Mouse (Mus musculus) myocyte (in vitro differentiated cells): ENCODE data around the gene Sytl3. TPM values are rescaled to one million over a fixed set of nuclear protein-coding genes. Genes with fewer than 3 reads are reported as not detected.

ENCODE experiments used
- H3K27me3 ChIP-seq: one replicate; pipeline ENCODE4 v1.6.1; 2011; ENCODE audit not compliant: control insufficient read depth, insufficient read depth, insufficient read length
- H3K36me3 ChIP-seq: one replicate; pipeline ENCODE4 v1.6.1; 2011; ENCODE audit not compliant: control insufficient read depth, insufficient read depth
- H3K4me2 ChIP-seq: one replicate; pipeline ENCODE4 v1.6.1; 2011; ENCODE audit warnings: low read depth, control low read depth
- H3K4me3 ChIP-seq: one replicate; pipeline ENCODE4 v1.5.1; 2011; ENCODE audit warnings: mild to moderate bottlenecking, control low read depth, moderate library complexity
- H3K79me2 ChIP-seq: one replicate; pipeline ENCODE4 v1.6.1; 2011; ENCODE audit not compliant: control insufficient read depth, insufficient read depth
- H3ac ChIP-seq: one replicate; pipeline ENCODE4 v1.6.1; 2011; ENCODE audit not compliant: control insufficient read depth, insufficient read length
- CEBPB ChIP-seq: IDR thresholded peaks from 2 replicates; pipeline ENCODE4 v1.6.1; 2011; ENCODE audit warnings: mild to moderate bottlenecking, moderate library complexity; ENCODE audit not compliant: poor library complexity, insufficient read depth, severe bottlenecking
- E2F4 ChIP-seq: IDR thresholded peaks from one replicate; pipeline ENCODE4 v1.6.1; 2011; ENCODE audit warnings: mild to moderate bottlenecking, control low read depth, moderate library complexity; ENCODE audit not compliant: insufficient read depth
- MAX ChIP-seq: IDR thresholded peaks from one replicate; pipeline ENCODE4 v1.6.1; 2011; ENCODE audit warnings: low read depth, mild to moderate bottlenecking, control low read depth
- MYOD1 ChIP-seq, 3 experiments: IDR thresholded peaks; one replicate each; pipeline ENCODE4 v1.6.1; 2011; ENCODE audit warnings: control low read depth in 2 of 3, low read depth in 2 of 3, mild to moderate bottlenecking in 2 of 3, moderate library complexity in 1 of 3; ENCODE audit not compliant: insufficient read length in 2 of 3, control insufficient read depth in 1 of 3
- MYOG ChIP-seq, 3 experiments: IDR thresholded peaks; one replicate each; pipeline ENCODE4 v1.6.1; 2011; ENCODE audit warnings: control low read depth in 2 of 3, low read depth in 2 of 3, mild to moderate bottlenecking in 2 of 3; ENCODE audit not compliant: insufficient read length in 2 of 3, control insufficient read depth in 1 of 3, insufficient read depth in 1 of 3
- POLR2A ChIP-seq: IDR thresholded peaks from one replicate; pipeline ENCODE4 v1.6.1; 2011; ENCODE audit warnings: low read depth, mild to moderate bottlenecking, control low read depth, moderate library complexity; ENCODE audit not compliant: insufficient read length
- POLR2AphosphoS2 ChIP-seq: IDR thresholded peaks from one replicate; pipeline ENCODE4 v1.6.1; 2011; ENCODE audit warnings: low read depth, control low read depth; ENCODE audit not compliant: insufficient read length
- REST ChIP-seq: IDR thresholded peaks from one replicate; pipeline ENCODE4 v1.6.1; 2011; ENCODE audit warnings: mild to moderate bottlenecking, control low read depth, moderate library complexity; ENCODE audit not compliant: insufficient read depth, insufficient read length
- SRF ChIP-seq: IDR thresholded peaks from one replicate; pipeline ENCODE4 v1.6.1; 2011; ENCODE audit warnings: low read depth; ENCODE audit not compliant: control insufficient read depth, insufficient read length
- TCF12 ChIP-seq: IDR thresholded peaks from one replicate; pipeline ENCODE4 v1.6.1; 2011; ENCODE audit warnings: mild to moderate bottlenecking, control low read depth; ENCODE audit not compliant: poor library complexity, insufficient read depth, severe bottlenecking
- TCF3 ChIP-seq: IDR thresholded peaks from one replicate; pipeline ENCODE4 v1.6.1; 2011; ENCODE audit warnings: low read depth, control low read depth; ENCODE audit not compliant: insufficient read length
- USF1 ChIP-seq: IDR thresholded peaks from one replicate; pipeline ENCODE4 v1.6.1; 2011; ENCODE audit warnings: low read depth, mild to moderate bottlenecking, control low read depth, moderate library complexity
- polyA plus RNA-seq: library from polyadenylated mRNA; unstranded; fragments of >200 nt; fragmentation: generic; extraction: Trizol; gene quantifications from one replicate; pipeline ENCODE4 v1.2.1, GENCODE M21; 2012; ENCODE audit warnings: missing spikeins

Sytl3 gene
- polyA plus RNA-seq, 1 experiment, result not detected

DNA sequence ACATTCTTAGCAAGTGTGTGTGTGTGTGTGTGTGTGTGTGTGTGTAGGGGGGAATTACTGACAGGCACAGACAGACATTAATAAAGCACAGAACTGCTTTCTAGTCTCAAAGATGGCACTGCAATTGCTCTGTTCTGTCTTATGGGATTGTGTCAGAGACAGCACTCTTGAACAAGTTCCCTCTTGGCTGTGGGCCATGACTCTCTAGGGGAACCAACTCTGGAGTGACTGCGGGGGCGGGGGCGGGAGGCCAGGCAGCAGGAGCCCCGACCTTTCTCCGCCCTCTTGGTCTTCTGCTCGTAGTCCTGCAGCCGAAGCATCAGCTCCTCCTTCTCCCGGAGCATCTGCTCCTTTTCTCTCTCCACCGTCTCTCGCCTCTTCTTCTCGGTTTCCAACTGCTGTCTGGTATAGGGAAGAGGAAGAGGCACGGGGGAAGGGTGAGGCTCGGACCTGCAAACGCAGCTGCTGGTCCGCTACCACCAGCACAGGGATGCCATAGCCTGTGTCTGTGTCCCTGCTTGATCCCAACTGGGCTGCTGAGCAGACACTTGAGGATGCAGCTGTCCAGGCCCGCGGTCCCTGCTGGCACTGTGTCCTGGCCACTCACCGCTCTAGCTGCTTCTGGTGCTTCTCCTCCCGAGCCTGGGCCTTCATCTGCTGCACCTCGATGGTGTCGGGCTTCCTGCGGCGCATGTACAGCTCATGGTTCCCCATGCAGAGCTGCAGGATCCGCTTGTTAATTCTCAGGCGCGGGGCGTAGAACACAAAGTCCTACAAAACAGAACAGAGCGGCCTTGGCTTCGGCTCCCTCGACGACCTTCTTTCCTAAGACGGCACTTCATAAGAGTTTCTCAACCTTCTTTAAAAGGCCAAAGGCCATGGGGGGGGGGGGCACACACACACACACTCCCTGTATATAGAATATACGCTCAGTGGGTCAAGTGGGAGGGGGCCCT, 83.5 kb downstream of the Sytl3 start:
- Histone ChIP-seq H3K4me2 (no peak overlapping the region), H3K4me3 (no peak overlapping the region), H3K36me3 (peaks cover 10% of the 10 kb centered on the region), H3K27me3 (no peaks in the 10 kb centered on the region), H3ac (no peak overlapping the region), H3K79me2 (no peaks in the 10 kb centered on the region)
- no peak for TF ChIP-seq REST
- TF ChIP-seq TCF3, result peak; percentile 60
- no peak for TF ChIP-seq CEBPB
- peak in 2 of 3 experiments; percentile 87 to 95 for TF ChIP-seq MYOD1 (IDR thresholded peaks at IDR 0.05; ENCODE audit: control insufficient read depth in 1 of 3, insufficient read length in 2 of 3, low read depth in 2 of 3)
- TF ChIP-seq MYOG (IDR thresholded peaks at IDR 0.05; ENCODE audit: control insufficient read depth in 1 of 3, insufficient read depth in 1 of 3, insufficient read length in 2 of 3, low read depth in 2 of 3), result peak; percentile 25 to 94 (median 92)
- TF ChIP-seq USF1, result no peak

DNA sequence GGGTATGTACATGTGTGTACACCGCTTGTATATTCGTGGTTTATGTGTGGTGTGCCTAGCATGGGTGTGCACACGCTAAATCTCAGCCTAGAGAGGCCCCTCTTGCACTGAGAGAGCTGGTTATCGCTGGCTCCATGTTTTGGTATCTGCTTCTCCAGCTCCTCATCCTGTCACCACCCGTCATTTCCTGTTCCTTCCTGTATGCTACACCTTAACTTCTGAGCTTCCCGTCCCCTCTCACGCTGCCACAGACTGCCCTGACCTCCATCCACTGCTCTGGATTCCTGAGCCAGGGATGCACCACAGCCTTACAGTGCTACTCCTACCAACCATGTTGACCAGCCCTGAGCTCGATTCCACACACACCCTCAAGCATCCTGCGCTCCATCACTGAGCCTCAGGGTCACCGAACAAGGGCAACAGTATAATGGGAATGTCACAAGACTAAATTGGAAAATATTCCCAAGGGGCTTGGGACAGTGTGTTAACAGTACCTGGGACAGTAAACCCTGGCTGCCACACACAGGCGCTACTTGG, 84.2 kb downstream of the Sytl3 start:
- Histone ChIP-seq H3K79me2 (no peaks in the 10 kb centered on the region), H3K36me3 (peaks cover 10% of the 10 kb centered on the region), H3K27me3 (no peaks in the 10 kb centered on the region), H3K4me2 (peak overlapping the region; percentile 33), H3K4me3 (no peak overlapping the region), H3ac (no peak overlapping the region)
- no peak for TF ChIP-seq SRF
- TF ChIP-seq REST, result no peak
- no peak for TF ChIP-seq TCF12
- TF ChIP-seq POLR2AphosphoS2, result no peak
- no peak for TF ChIP-seq MYOG (IDR thresholded peaks at IDR 0.05; ENCODE audit: control insufficient read depth in 1 of 3, insufficient read depth in 1 of 3, insufficient read length in 2 of 3, low read depth in 2 of 3)
- no peak for TF ChIP-seq MYOD1 (IDR thresholded peaks at IDR 0.05; ENCODE audit: control insufficient read depth in 1 of 3, insufficient read length in 2 of 3, low read depth in 2 of 3)
- TF ChIP-seq E2F4, result no peak

GRCm38 (mm10) chr17:6743787-6744239, 84.9 kb downstream of the Sytl3 start:
- Histone ChIP-seq H3K4me3 (no peak overlapping the region), H3ac (no peak overlapping the region), H3K36me3 (peaks cover 4% of the 10 kb centered on the region), H3K27me3 (no peaks in the 10 kb centered on the region), H3K4me2 (peak overlapping the region; percentile 45), H3K79me2 (no peaks in the 10 kb centered on the region)
- TF ChIP-seq E2F4 (no peak), MYOG (IDR thresholded peaks at IDR 0.05; ENCODE audit: control insufficient read depth in 1 of 3, insufficient read depth in 1 of 3, insufficient read length in 2 of 3, low read depth in 2 of 3) (no peak), MYOD1 (IDR thresholded peaks at IDR 0.05; ENCODE audit: control insufficient read depth in 1 of 3, insufficient read length in 2 of 3, low read depth in 2 of 3) (peak in 1 of 3 experiments; percentile 60), POLR2A (no peak), TCF12 (no peak)

DNA sequence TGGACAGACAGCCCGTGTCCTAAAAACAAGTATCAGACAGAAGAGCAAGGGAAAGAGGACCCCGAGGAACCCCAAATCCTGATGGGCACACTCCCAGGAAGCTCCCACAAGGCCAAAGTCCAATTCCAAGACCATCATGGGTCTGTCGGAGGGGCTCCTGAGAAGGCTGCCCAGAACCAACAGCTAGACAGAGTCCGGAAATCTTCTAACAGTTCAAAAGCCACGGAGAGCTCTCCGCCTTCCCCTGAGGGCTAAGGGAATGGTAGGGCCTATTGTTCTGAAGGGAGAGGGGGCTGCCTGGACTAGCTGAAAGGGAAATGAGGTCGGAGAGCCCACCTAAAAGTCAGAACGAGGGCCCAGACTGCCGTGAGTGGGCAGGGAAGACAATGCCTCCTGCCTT, 85.5 kb downstream of the Sytl3 start:
- no peaks in the 10 kb centered on the region for H3K79me2 ChIP-seq
- TF ChIP-seq SRF (no peak), E2F4 (no peak), USF1 (no peak), TCF12 (no peak), TCF3 (no peak), MYOD1 (IDR thresholded peaks at IDR 0.05; ENCODE audit: control insufficient read depth in 1 of 3, insufficient read length in 2 of 3, low read depth in 2 of 3) (no peak), POLR2AphosphoS2 (no peak), POLR2A (no peak), MYOG (IDR thresholded peaks at IDR 0.05; ENCODE audit: control insufficient read depth in 1 of 3, insufficient read depth in 1 of 3, insufficient read length in 2 of 3, low read depth in 2 of 3) (no peak)
- peak overlapping the region; percentile 45 for H3K4me2 ChIP-seq
- H3K4me3 ChIP-seq, result no peak overlapping the region
- H3K36me3 ChIP-seq, result peaks cover 4% of the 10 kb centered on the region
- no peak overlapping the region for H3ac ChIP-seq
- H3K27me3 ChIP-seq, result no peaks in the 10 kb centered on the region

DNA sequence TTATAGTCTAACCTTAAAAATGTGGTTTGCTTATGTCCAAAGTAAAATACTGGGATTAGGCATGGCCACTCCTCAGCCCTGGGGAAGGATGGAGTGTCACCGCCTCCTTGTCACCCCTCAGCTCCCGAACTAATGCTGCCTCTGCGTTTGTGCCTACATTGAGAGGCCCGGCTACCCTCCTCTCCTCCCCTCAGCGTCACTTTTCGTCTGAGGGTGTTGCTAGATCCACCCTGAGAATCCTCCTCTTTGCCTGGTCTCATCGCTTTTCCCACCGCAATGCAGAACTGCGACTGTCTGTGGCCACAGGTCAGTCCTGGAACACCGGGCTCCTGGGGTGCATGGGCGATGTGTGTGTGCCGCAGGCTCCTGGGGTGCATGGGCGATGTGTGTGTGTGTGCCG, 86.0 kb downstream of the Sytl3 start:
- Histone ChIP-seq H3ac (no peak overlapping the region), H3K4me3 (no peak overlapping the region), H3K4me2 (no peak overlapping the region), H3K27me3 (no peaks in the 10 kb centered on the region), H3K36me3 (peaks cover 4% of the 10 kb centered on the region), H3K79me2 (no peaks in the 10 kb centered on the region)
- TF ChIP-seq CEBPB (no peak), MYOD1 (IDR thresholded peaks at IDR 0.05; ENCODE audit: control insufficient read depth in 1 of 3, insufficient read length in 2 of 3, low read depth in 2 of 3) (no peak), TCF3 (no peak), POLR2A (no peak), MAX (no peak), SRF (no peak), POLR2AphosphoS2 (no peak), TCF12 (no peak), MYOG (IDR thresholded peaks at IDR 0.05; ENCODE audit: control insufficient read depth in 1 of 3, insufficient read depth in 1 of 3, insufficient read length in 2 of 3, low read depth in 2 of 3) (no peak), REST (no peak), E2F4 (no peak), USF1 (no peak)
